In the genomic region with DNA sequence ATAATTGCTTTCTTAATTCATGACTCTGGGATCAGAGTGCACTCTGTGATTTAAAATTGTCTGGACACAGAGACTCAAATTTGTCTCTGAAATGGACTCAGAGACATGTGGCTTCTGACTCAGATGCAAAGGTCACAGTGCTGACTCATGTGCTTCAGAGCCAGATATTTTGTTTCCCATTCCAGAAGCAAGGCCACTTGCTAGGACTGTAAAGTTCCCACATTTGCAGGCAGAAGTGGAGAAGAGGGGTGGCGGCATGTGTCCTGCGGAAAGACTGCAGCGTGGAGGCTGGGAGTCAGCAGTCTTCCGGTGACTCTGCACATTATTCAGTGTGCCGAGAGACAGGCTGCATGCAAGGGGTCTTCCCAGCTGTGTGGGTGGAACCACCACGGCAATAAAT, we compare ENCODE assay signal across 9 mouse cellular contexts.
A peak's percentile ranks its signal among the peaks of the same experiment; 100 is the strongest.
DNase-seq lines count a peak whose midpoint lies in the region; ATAC-seq and TF ChIP-seq lines count a peak whose summit lies in the region.
"Had no signal": no experiment of that assay in that cellular context is flagged by ENCODE, and none has a peak within 500 bp of the region (broad histone marks: within the 10 kb centered on the region; RNA-seq: fewer than 3 reads in every experiment).

No protein-coding gene starts in this region.

- no peak overlapping the region for H3K4me3 ChIP-seq in liver, embryonic 12.5 days
- H3K4me3 ChIP-seq in embryonic fibroblast, embryonic 13.5 days (ENCODE audit: insufficient read depth, low read length) = no peak overlapping the region
- H3K4me3 ChIP-seq in left cerebral cortex, adult 2 months = no peak overlapping the region
- H3K4me3 ChIP-seq: neural tube, embryonic 13.5 days had no signal

- intact Hi-C loops in left cerebral cortex, adult 2 months (cut with DNase I) = no loop called here

- H3K4me2 ChIP-seq in liver, embryonic 12.5 days = no peak overlapping the region
- H3K4me2 ChIP-seq: neural tube, embryonic 13.5 days had no signal

- no peaks in the 10 kb centered on the region for H3K4me1 ChIP-seq in liver, embryonic 12.5 days
- H3K4me1 ChIP-seq in embryonic fibroblast, embryonic 13.5 days (ENCODE audit: control insufficient read depth, insufficient read depth, low read length) = peaks cover 9% of the 10 kb centered on the region

- WGBS in liver, embryonic 12.5 days (ENCODE audit: insufficient replicate concordance) = 48% methylated on average over 6 of the region's 6 CpGs

- no peaks in the 10 kb centered on the region for H3K36me3 ChIP-seq in liver, embryonic 12.5 days
- H3K36me3 ChIP-seq: neural tube, embryonic 13.5 days had no signal

- no peak overlapping the region for H3K27ac ChIP-seq in liver, embryonic 12.5 days
- H3K27ac ChIP-seq in embryonic fibroblast, embryonic 13.5 days (ENCODE audit: insufficient read depth, low read length) = peak overlapping the region; percentile 24
- no peak overlapping the region for H3K27ac ChIP-seq in left cerebral cortex, adult 2 months
- H3K27ac ChIP-seq: neural tube, embryonic 13.5 days had no signal

- DNase-seq in liver = peak; percentile 4
- DNase-seq in adrenal gland, adult (ENCODE audit: inconsistent age in 2 of 2, low spot score in 1 of 2) = peak; percentile 87 to 93
- peak; percentile 58 to 73 for DNase-seq in kidney, postnatal 25 days
- no peak for DNase-seq in left cerebral cortex, adult 2 months (ENCODE audit: extremely low spot score in 1 of 2, low spot score in 2 of 2)
- no peak for DNase-seq in layer of hippocampus, adult 9-10 months (ENCODE audit: low spot score)

- H3K9ac ChIP-seq in liver, embryonic 12.5 days = no peak overlapping the region
- H3K9ac ChIP-seq: neural tube, embryonic 13.5 days had no signal

- no peak for TF ChIP-seq POLR2A in embryonic fibroblast, embryonic 13.5 days (IDR thresholded peaks at IDR 0.05; ENCODE audit: low read depth, low read length)

- ATAC-seq in liver, embryonic 12.5 days = no peak
- ATAC-seq in CD4-positive, CD25-positive, alpha-beta regulatory T cell, adult 4 months = no peak

- no peak for TF ChIP-seq CTCF in embryonic fibroblast, embryonic 13.5 days (IDR thresholded peaks at IDR 0.05; ENCODE audit: borderline replicate concordance, insufficient read depth, low read length)
- TF ChIP-seq CTCF in left cerebral cortex, adult 2 months (IDR thresholded peaks at IDR 0.05) = no peak

- H3K9me3 ChIP-seq in liver, embryonic 12.5 days (replicated peaks) = no peaks in the 10 kb centered on the region
- H3K9me3 ChIP-seq: neural tube, embryonic 13.5 days had no signal

- no peaks in the 10 kb centered on the region for H3K27me3 ChIP-seq in liver, embryonic 12.5 days (replicated peaks)
- H3K27me3 ChIP-seq: neural tube, embryonic 13.5 days had no signal

Comparison
In these comparisons a context has a peak if more than half of its experiments do, and no peak if none do; other contexts are left out.
1. DNase-seq: peak in liver (single experiment), adrenal gland, adult (2 of 2) and kidney, postnatal 25 days (2 of 2); none in left cerebral cortex, adult 2 months (0 of 2) and layer of hippocampus, adult 9-10 months (single experiment).